Mouse (Mus musculus) heart, embryonic 12.5 days (tissue): ENCODE data around the gene Ndufb4. TPM values are rescaled to one million over a fixed set of nuclear protein-coding genes. Genes with fewer than 3 reads are reported as not detected.

Experiments
- ATAC-seq: fragments of 200-750 bp; cut with Nextera tagmentation; 2 replicates; pipeline ENCODE4 v1.8.0; 2017; ENCODE audit warnings: moderate TSS enrichment, moderate library complexity; ENCODE audit not compliant: insufficient number of reproducible peaks, low FRiP score
- H3K27ac ChIP-seq: fragments of 300-500 bp; sonication (generic); 2 replicates; pipeline ENCODE4 v1.5.1; 2016; ENCODE audit warnings: mild to moderate bottlenecking, moderate library complexity; ENCODE audit not compliant: poor library complexity, severe bottlenecking
- H3K27me3 ChIP-seq: fragments of 300-500 bp; sonication (generic); replicated peaks from 2 replicates; pipeline ENCODE4 v1.6.1; 2016; ENCODE audit warnings: mild to moderate bottlenecking, moderate library complexity
- H3K36me3 ChIP-seq: fragments of 300-500 bp; sonication (generic); 2 replicates; pipeline ENCODE4 v1.6.1; 2016; ENCODE audit warnings: mild to moderate bottlenecking, moderate library complexity
- H3K4me1 ChIP-seq: fragments of 300-500 bp; sonication (generic); replicated peaks from 2 replicates; pipeline ENCODE4 v1.6.1; 2016; ENCODE audit warnings: mild to moderate bottlenecking
- H3K4me2 ChIP-seq: fragments of 300-500 bp; sonication (generic); 2 replicates; pipeline ENCODE4 v1.6.1; 2016; ENCODE audit warnings: mild to moderate bottlenecking, moderate library complexity
- H3K4me3 ChIP-seq: fragments of 300-500 bp; sonication (generic); 2 replicates; pipeline ENCODE4 v1.5.1; 2016; ENCODE audit warnings: mild to moderate bottlenecking
- H3K9ac ChIP-seq: fragments of 300-500 bp; sonication (generic); 2 replicates; pipeline ENCODE4 v1.6.1; 2016; ENCODE audit warnings: mild to moderate bottlenecking, moderate library complexity
- H3K9me3 ChIP-seq: fragments of 300-500 bp; sonication (generic); replicated peaks from 2 replicates; pipeline ENCODE4 v1.6.1; 2016; ENCODE audit warnings: mild to moderate bottlenecking, moderate library complexity
- WGBS: fragments of 180-500 bp; shearing (Covaris S2); methylation state at CpG from one replicate; pipeline ENCODE4 v1.1.7; 2016; 5-methylcytosine and 5-hydroxymethylcytosine counted together
- polyA plus RNA-seq: library from polyadenylated mRNA; unstranded; fragments of >200 nt; fragmentation: Nextera tagmentation; extraction: Ambion mirVana; gene quantifications from 2 replicates; pipeline ENCODE4 v1.2.1, GENCODE M21; 2016

The Ndufb4 gene
- polyA plus RNA-seq, 1 experiment from 2014 or later = 94.1 TPM

GRCm38 (mm10) chr16:37610333-37610732 lies 43.9 kb downstream of the Ndufb4 start:
- H3K27ac ChIP-seq = no peak overlapping the region
- H3K9me3 ChIP-seq = no peaks in the 10 kb centered on the region
- 73% methylated on average over 8 of the region's 8 CpGs for WGBS
- no peak overlapping the region for H3K4me3 ChIP-seq
- no peaks in the 10 kb centered on the region for H3K36me3 ChIP-seq
- H3K27me3 ChIP-seq = no peaks in the 10 kb centered on the region
- H3K4me1 ChIP-seq = peaks cover 13% of the 10 kb centered on the region; the same call in 1 of the 2 replicates
- H3K9ac ChIP-seq = no peak overlapping the region
- ATAC-seq = no peak
- H3K4me2 ChIP-seq = no peak overlapping the region

GRCm38 (mm10) chr16:37604243-37604642 lies 50.0 kb downstream of the Ndufb4 start:
- 81% methylated on average over 6 of the region's 6 CpGs for WGBS
- no peaks in the 10 kb centered on the region for H3K27me3 ChIP-seq
- H3K4me2 ChIP-seq = no peak overlapping the region
- H3K27ac ChIP-seq = no peak overlapping the region
- no peak overlapping the region for H3K9ac ChIP-seq
- ATAC-seq = no peak
- peaks cover 8% of the 10 kb centered on the region for H3K4me1 ChIP-seq
- no peaks in the 10 kb centered on the region; the same call in 1 of the 2 replicates for H3K9me3 ChIP-seq
- no peaks in the 10 kb centered on the region for H3K36me3 ChIP-seq
- H3K4me3 ChIP-seq = no peak overlapping the region

- Histone ChIP-seq H3K9me3 (no peaks in the 10 kb centered on the region; the same call in 1 of the 2 replicates), H3K27ac (no peak overlapping the region), H3K4me3 (no peak overlapping the region), H3K27me3 (no peaks in the 10 kb centered on the region), H3K4me1 (peaks cover 4% of the 10 kb centered on the region), H3K9ac (no peak overlapping the region), H3K36me3 (no peaks in the 10 kb centered on the region), H3K4me2 (no peak overlapping the region)
- WGBS = 90% methylated on average over 1 of the region's 1 CpGs
- no peak for ATAC-seq
These were observed 50.8 kb downstream of the Ndufb4 start for GRCm38 (mm10) chr16:37603431-37603830.

- 75% methylated on average over 3 of the region's 3 CpGs for WGBS
- Histone ChIP-seq H3K4me1 (peaks cover 4% of the 10 kb centered on the region; the same call in 1 of the 2 replicates), H3K9ac (no peak overlapping the region), H3K27me3 (no peaks in the 10 kb centered on the region), H3K4me2 (no peak overlapping the region), H3K36me3 (no peaks in the 10 kb centered on the region), H3K9me3 (no peaks in the 10 kb centered on the region; the same call in 1 of the 2 replicates), H3K4me3 (no peak overlapping the region), H3K27ac (no peak overlapping the region)
- no peak for ATAC-seq
These were observed 54.9 kb downstream of the Ndufb4 start for GRCm38 (mm10) chr16:37599326-37599725.

GRCm38 (mm10) chr16:37598463-37598862 lies 55.8 kb downstream of the Ndufb4 start:
- no peak for ATAC-seq
- H3K27me3 ChIP-seq = no peaks in the 10 kb centered on the region
- H3K4me3 ChIP-seq = no peak overlapping the region
- no peaks in the 10 kb centered on the region for H3K36me3 ChIP-seq
- 84% methylated on average over 7 of the region's 7 CpGs for WGBS
- no peak overlapping the region for H3K4me2 ChIP-seq
- H3K27ac ChIP-seq = no peak overlapping the region
- H3K4me1 ChIP-seq = 0 out of 2 replicates have a peak, but pooled peaks cover 4% of the 10 kb centered on the region
- no peak overlapping the region for H3K9ac ChIP-seq
- no peaks in the 10 kb centered on the region; the same call in 1 of the 2 replicates for H3K9me3 ChIP-seq

GRCm38 (mm10) chr16:37597412-37597811 lies 56.8 kb downstream of the Ndufb4 start:
- 61% methylated on average over 5 of the region's 5 CpGs for WGBS
- H3K9me3 ChIP-seq = no peaks in the 10 kb centered on the region; the same call in 1 of the 2 replicates
- H3K27ac ChIP-seq = no peak overlapping the region
- H3K4me1 ChIP-seq = 0 out of 2 replicates have a peak, but pooled peaks cover 4% of the 10 kb centered on the region
- H3K9ac ChIP-seq = no peak overlapping the region
- H3K4me3 ChIP-seq = no peak overlapping the region
- no peaks in the 10 kb centered on the region for H3K27me3 ChIP-seq
- no peak for ATAC-seq
- H3K36me3 ChIP-seq = no peaks in the 10 kb centered on the region
- H3K4me2 ChIP-seq = no peak overlapping the region

Other genes with a start within 250 kb of the Ndufb4 start
- 25.9 and 28.5 TPM in 2 replicates for gene Gtf2e1, start 114.7 kb downstream of the Ndufb4 start, polyA plus RNA-seq
- 33.8 and 34.5 TPM in 2 replicates for gene Rabl3, start 114.6 kb downstream of the Ndufb4 start, polyA plus RNA-seq
- 0.43 and 0.49 TPM in 2 replicates for gene Hgd, start 74.3 kb downstream of the Ndufb4 start, polyA plus RNA-seq
- 558 and 559 TPM in 2 replicates for gene Fstl1, start 122.4 kb upstream of the Ndufb4 start, polyA plus RNA-seq
- gene Gm36028, start 206.7 kb upstream of the Ndufb4 start, polyA plus RNA-seq = 0.51 and 0.89 TPM in 2 replicates
- gene Lrrc58, start 213.9 kb upstream of the Ndufb4 start, polyA plus RNA-seq = 53.6 and 56.5 TPM in 2 replicates